Mouse (Mus musculus): ENCODE results near the gene Mfsd12.

DNA sequence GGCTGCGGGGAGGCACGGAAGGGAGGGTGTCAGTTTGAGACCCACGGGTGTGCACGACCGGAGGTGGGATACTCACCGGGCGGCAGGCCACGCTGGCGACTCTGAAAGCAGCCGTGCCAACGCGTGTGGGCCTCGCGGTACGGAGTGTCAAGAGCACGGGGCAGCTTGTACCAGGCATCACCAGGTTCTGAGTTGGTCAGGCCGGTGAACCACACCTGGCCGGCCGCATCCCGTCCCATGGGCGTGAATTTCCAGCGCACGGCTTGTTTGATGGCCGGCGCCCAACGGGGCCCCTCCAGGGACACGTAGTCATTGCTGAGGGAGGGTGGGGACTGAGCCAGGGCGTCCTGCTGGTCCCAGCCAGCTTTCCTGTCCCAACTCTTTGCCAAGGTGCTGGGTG lies 7.4 kb downstream of the Mfsd12 start:
- no peak for TF ChIP-seq CTCF (IDR thresholded peaks at IDR 0.05; ENCODE audit: low read depth)
- TF ChIP-seq EP300 (optimal IDR thresholded peaks at IDR 0.05) = no peak
